20 mouse cellular contexts compared by ENCODE assay signal in genomic region chr10:100264066-100264465, GRCm38 (mm10).
DNase-seq lines count a peak whose midpoint lies in the region; ATAC-seq and TF ChIP-seq lines count a peak whose summit lies in the region.
"Had no signal": no experiment of that assay in that cellular context is flagged by ENCODE, and none has a peak within 500 bp of the region (broad histone marks: within the 10 kb centered on the region; RNA-seq: fewer than 3 reads in every experiment).

No protein-coding gene starts in this region.

- no peak overlapping the region for H3K4me3 ChIP-seq in hindbrain, embryonic 11.5 days (ENCODE audit: low read depth, low read length)
- no peak overlapping the region for H3K4me3 ChIP-seq in hindbrain, postnatal 0 days (ENCODE audit: low read length)
- H3K4me3 ChIP-seq in embryonic facial prominence, embryonic 10.5 days = no peak overlapping the region
- H3K4me3 ChIP-seq: forebrain, embryonic 12.5 days; limb, embryonic 13.5 days; liver, embryonic 12.5 days; midbrain, embryonic 12.5 days had no signal

- H3K36me3 ChIP-seq in hindbrain, embryonic 11.5 days (ENCODE audit: control insufficient read depth, insufficient read depth, low read length) = no peaks in the 10 kb centered on the region
- H3K36me3 ChIP-seq in hindbrain, postnatal 0 days (ENCODE audit: insufficient read depth, low read length) = no peaks in the 10 kb centered on the region
- no peaks in the 10 kb centered on the region for H3K36me3 ChIP-seq in embryonic facial prominence, embryonic 10.5 days (replicated peaks)
- H3K36me3 ChIP-seq: forebrain, embryonic 12.5 days; limb, embryonic 13.5 days; liver, embryonic 12.5 days; midbrain, embryonic 12.5 days had no signal

- H3K27ac ChIP-seq in hindbrain, embryonic 11.5 days (ENCODE audit: low read depth, low read length) = no peak overlapping the region
- no peak overlapping the region for H3K27ac ChIP-seq in hindbrain, postnatal 0 days
- H3K27ac ChIP-seq in embryonic facial prominence, embryonic 10.5 days (replicated peaks) = no peak overlapping the region
- H3K27ac ChIP-seq: forebrain, embryonic 12.5 days; limb, embryonic 13.5 days; liver, embryonic 12.5 days; midbrain, embryonic 12.5 days had no signal

- ATAC-seq in hindbrain, embryonic 11.5 days (ENCODE audit: low FRiP score) = no peak
- no peak for ATAC-seq in hindbrain, postnatal 0 days
- ATAC-seq: liver, embryonic 12.5 days had no signal

- H3K27me3 ChIP-seq in hindbrain, embryonic 11.5 days (ENCODE audit: control insufficient read depth, insufficient read depth, low read length) = no peaks in the 10 kb centered on the region
- no peaks in the 10 kb centered on the region for H3K27me3 ChIP-seq in hindbrain, postnatal 0 days (ENCODE audit: insufficient read depth, low read length)
- no peaks in the 10 kb centered on the region for H3K27me3 ChIP-seq in embryonic facial prominence, embryonic 10.5 days (replicated peaks; ENCODE audit: low read depth, poor library complexity, severe bottlenecking)
- H3K27me3 ChIP-seq: forebrain, embryonic 12.5 days; limb, embryonic 13.5 days; liver, embryonic 12.5 days; midbrain, embryonic 12.5 days had no signal

- H3K4me1 ChIP-seq in hindbrain, embryonic 11.5 days (replicated peaks; ENCODE audit: control insufficient read depth, insufficient read depth, low read length) = no peaks in the 10 kb centered on the region
- no peaks in the 10 kb centered on the region for H3K4me1 ChIP-seq in hindbrain, postnatal 0 days (ENCODE audit: insufficient read depth, low read length)
- H3K4me1 ChIP-seq in embryonic facial prominence, embryonic 10.5 days = peaks cover 9% of the 10 kb centered on the region; the same call in 1 of the 2 replicates
- H3K4me1 ChIP-seq: forebrain, embryonic 12.5 days; limb, embryonic 13.5 days; liver, embryonic 12.5 days; midbrain, embryonic 12.5 days had no signal

- no peak overlapping the region for H3K9ac ChIP-seq in hindbrain, embryonic 11.5 days (ENCODE audit: low read depth, low read length)
- H3K9ac ChIP-seq in hindbrain, postnatal 0 days (replicated peaks; ENCODE audit: low read length) = no peak overlapping the region
- H3K9ac ChIP-seq: forebrain, embryonic 12.5 days; limb, embryonic 13.5 days; liver, embryonic 12.5 days; midbrain, embryonic 12.5 days had no signal

- WGBS in hindbrain, embryonic 11.5 days = 6% methylated on average over 2 of the region's 2 CpGs
- 31% methylated on average over 2 of the region's 2 CpGs for WGBS in hindbrain, postnatal 0 days
- WGBS in embryonic facial prominence, embryonic 10.5 days = 13% methylated on average over 2 of the region's 2 CpGs

- no peaks in the 10 kb centered on the region for H3K9me3 ChIP-seq in hindbrain, embryonic 11.5 days (ENCODE audit: control insufficient read depth, low read length)
- H3K9me3 ChIP-seq in hindbrain, postnatal 0 days (ENCODE audit: low read length) = no peaks in the 10 kb centered on the region
- H3K9me3 ChIP-seq in embryonic facial prominence, embryonic 10.5 days = no peaks in the 10 kb centered on the region
- H3K9me3 ChIP-seq: forebrain, embryonic 12.5 days; limb, embryonic 13.5 days; liver, embryonic 12.5 days; midbrain, embryonic 12.5 days had no signal

- DNase-seq in hindbrain, embryonic 11.5 days (ENCODE audit: low spot score) = peak; percentile 13
- no peak for DNase-seq in hindbrain, postnatal 0 days (ENCODE audit: low spot score)
- peak; percentile 20 for DNase-seq in NIH3T3 (ENCODE audit: low read depth)
- DNase-seq in embryonic facial prominence, embryonic 10.5 days (ENCODE audit: low spot score) = peak; percentile 42
- DNase-seq in mesoderm, embryonic 11.5 days (ENCODE audit: low read depth, low spot score) = peak; percentile 74
- DNase-seq in frontal cortex, postnatal 14 days (ENCODE audit: low spot score in 2 of 2) = no peak
- no peak for DNase-seq in spleen, adult 18-20 months
- DNase-seq: adrenal gland, adult 8-10 months; cerebellum, adult 8-10 months; gastrocnemius, postnatal 14 days; heart, adult 11 months; kidney, adult 8-10 months; lung, adult 18-20 months; lung, postnatal 10 days; right cerebral cortex, postnatal 14 days had no signal

- TF ChIP-seq CTCF in hindbrain, postnatal 0 days (IDR thresholded peaks at IDR 0.05; ENCODE audit: low read depth) = no peak

- no peak overlapping the region for H3K4me2 ChIP-seq in hindbrain, embryonic 11.5 days (replicated peaks; ENCODE audit: low read depth, low read length)
- no peak overlapping the region for H3K4me2 ChIP-seq in hindbrain, postnatal 0 days (ENCODE audit: low read depth, low read length)
- H3K4me2 ChIP-seq: forebrain, embryonic 12.5 days; heart, embryonic 11.5 days; limb, embryonic 13.5 days; liver, embryonic 12.5 days; midbrain, embryonic 12.5 days had no signal

Comparison
In these comparisons a context has a peak if more than half of its experiments do, and no peak if none do; other contexts are left out.
1. DNase-seq: peak in hindbrain, embryonic 11.5 days (single experiment), NIH3T3 (single experiment), embryonic facial prominence, embryonic 10.5 days (single experiment) and mesoderm, embryonic 11.5 days (single experiment); none in hindbrain, postnatal 0 days (single experiment), frontal cortex, postnatal 14 days (0 of 2) and spleen, adult 18-20 months (0 of 2).